Mouse (Mus musculus) midbrain, embryonic 16.5 days (tissue): ENCODE data around the gene Cd1d1. TPM values are rescaled to one million over a fixed set of nuclear protein-coding genes. Genes with fewer than 3 reads are reported as not detected.

Source experiments
- ATAC-seq: fragments of 200-750 bp; cut with Nextera tagmentation; 2 replicates; pipeline ENCODE4 v1.8.0; 2017; ENCODE audit warnings: moderate TSS enrichment
- H3K27ac ChIP-seq: fragments of 300-500 bp; sonication (generic); 2 replicates; pipeline ENCODE4 v1.5.1; 2014; ENCODE audit warnings: mild to moderate bottlenecking, low read length, mixed read lengths
- H3K27me3 ChIP-seq: fragments of 300-500 bp; sonication (generic); 2 replicates; pipeline ENCODE4 v1.6.1; 2014; ENCODE audit warnings: low read depth, low read length, mixed read lengths; ENCODE audit not compliant: control insufficient read depth, insufficient read depth
- H3K36me3 ChIP-seq: fragments of 300-500 bp; sonication (generic); 2 replicates; pipeline ENCODE4 v1.6.1; 2014; ENCODE audit warnings: mild to moderate bottlenecking, low read length, moderate library complexity, mixed read lengths; ENCODE audit not compliant: control insufficient read depth, insufficient read depth
- H3K4me1 ChIP-seq: fragments of 300-500 bp; sonication (generic); 2 replicates; pipeline ENCODE4 v1.6.1; 2014; ENCODE audit warnings: mild to moderate bottlenecking, low read length, mixed read lengths; ENCODE audit not compliant: control insufficient read depth, insufficient read depth
- H3K4me2 ChIP-seq: fragments of 300-500 bp; sonication (generic); 2 replicates; pipeline ENCODE4 v1.6.1; 2014; ENCODE audit warnings: mild to moderate bottlenecking, low read length, mixed read lengths
- H3K4me3 ChIP-seq: fragments of 300-500 bp; sonication (generic); 2 replicates; pipeline ENCODE4 v1.5.1; 2014; ENCODE audit warnings: low read depth, mild to moderate bottlenecking, low read length, moderate library complexity, mixed read lengths
- H3K9ac ChIP-seq: fragments of 300-500 bp; sonication (generic); 2 replicates; pipeline ENCODE4 v1.6.1; 2014; ENCODE audit warnings: low read depth, low read length, mixed read lengths
- H3K9me3 ChIP-seq: fragments of 300-500 bp; sonication (generic); replicated peaks from 2 replicates; pipeline ENCODE4 v1.6.1; 2014; ENCODE audit warnings: mild to moderate bottlenecking, low read length, mixed read lengths; ENCODE audit not compliant: control insufficient read depth, poor library complexity, severe bottlenecking
- WGBS: fragments of 180-500 bp; shearing (Covaris S2); extraction: QIAGEN DNeasy Blood & Tissue Kit; methylation state at CpG from one replicate; pipeline ENCODE4 v1.1.7; 2014; 5-methylcytosine and 5-hydroxymethylcytosine counted together
- polyA plus RNA-seq: library from polyadenylated mRNA; unstranded; fragments of >200 nt; fragmentation: Nextera tagmentation; extraction: Ambion mirVana; gene quantifications from 2 replicates; pipeline ENCODE4 v1.2.1, GENCODE M21; 2015

Gene Cd1d1
- polyA plus RNA-seq = 40.1 and 49.9 TPM in 2 replicates

DNA sequence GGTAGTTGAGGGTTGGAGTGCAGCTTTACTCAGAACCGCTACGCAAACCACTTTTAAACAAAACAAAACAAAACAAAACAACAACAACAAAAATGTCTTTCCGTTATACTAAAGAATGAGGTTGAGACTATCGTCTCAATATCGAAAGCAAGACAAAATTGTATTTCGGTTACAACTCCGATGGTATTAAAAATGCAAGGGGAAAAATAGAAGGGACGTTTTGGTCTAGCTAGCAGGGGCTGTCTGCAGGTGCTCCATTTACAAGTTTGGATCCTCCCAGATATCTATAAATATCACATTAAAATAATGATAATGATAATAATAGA is at the start of gene Cd1d1:
Gene Cd1d1 (minus strand): TSS at position 27 of the 326 bp plus-strand sequence.
- no peak for ATAC-seq
- Histone ChIP-seq H3K9me3 (no peaks in the 10 kb centered on the region), H3K36me3 (no peaks in the 10 kb centered on the region), H3K4me2 (peak within 1 kb of the TSS; percentile 59), H3K4me1 (0 out of 2 replicates have a peak, but pooled peaks cover 3% of the 10 kb centered on the region), H3K9ac (peak within 1 kb of the TSS; percentile 65), H3K27me3 (no peaks in the 10 kb centered on the region), H3K27ac (peak within 1 kb of the TSS; percentile 84), H3K4me3 (peak within 1 kb of the TSS; percentile 41)
- WGBS = 21% methylated on average over 8 of the region's 8 CpGs

DNA sequence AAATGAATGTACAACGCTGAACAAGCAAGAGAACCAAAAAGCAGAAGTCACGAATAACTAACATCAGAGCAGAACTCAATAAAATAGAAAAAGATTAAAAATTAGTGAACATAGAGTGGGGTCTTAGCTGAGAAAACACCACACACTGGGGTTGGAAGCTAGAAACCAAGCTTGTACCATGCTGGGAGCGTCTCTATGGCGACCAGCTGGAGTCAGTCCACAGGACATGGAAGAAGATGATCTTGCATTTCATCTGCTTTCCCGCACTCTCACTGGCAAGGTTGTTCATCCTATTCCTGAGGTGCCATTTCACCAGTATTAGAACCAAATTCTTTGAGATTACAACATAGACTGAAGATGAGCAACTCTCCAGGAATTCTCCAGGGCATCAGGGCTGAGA is 48.6 kb upstream of the Cd1d1 start:
- H3K27me3 ChIP-seq = no peaks in the 10 kb centered on the region
- no peaks in the 10 kb centered on the region for H3K9me3 ChIP-seq
- no peak overlapping the region for H3K27ac ChIP-seq
- no peaks in the 10 kb centered on the region for H3K4me1 ChIP-seq
- WGBS = 78% methylated on average over 5 of the region's 5 CpGs
- no peak overlapping the region for H3K4me3 ChIP-seq
- no peaks in the 10 kb centered on the region for H3K36me3 ChIP-seq
- H3K4me2 ChIP-seq = no peak overlapping the region
- H3K9ac ChIP-seq = no peak overlapping the region
- ATAC-seq = no peak

DNA sequence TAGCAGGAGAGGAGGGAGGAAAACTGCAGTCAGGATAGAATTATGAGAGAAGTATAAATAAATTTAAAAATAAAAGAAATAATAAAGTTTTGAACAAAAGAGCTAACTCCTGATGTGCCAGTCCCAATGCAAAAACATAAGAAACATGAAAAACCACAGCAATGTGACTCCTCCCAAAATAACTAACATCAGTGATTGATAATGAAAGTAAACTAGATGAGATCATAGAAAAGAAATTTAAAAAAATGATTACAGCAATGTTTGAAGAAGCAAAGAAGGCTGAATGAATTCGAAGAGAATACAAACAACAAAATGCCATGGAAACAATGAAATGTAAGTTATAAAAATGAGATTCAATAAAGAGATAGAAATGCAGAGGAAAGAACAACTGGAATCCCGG is 42.5 kb upstream of the Cd1d1 start:
- no peak for ATAC-seq
- Histone ChIP-seq H3K4me1 (no peaks in the 10 kb centered on the region), H3K4me3 (no peak overlapping the region), H3K36me3 (no peaks in the 10 kb centered on the region), H3K27ac (no peak overlapping the region), H3K4me2 (no peak overlapping the region), H3K9me3 (no peaks in the 10 kb centered on the region), H3K27me3 (no peaks in the 10 kb centered on the region), H3K9ac (no peak overlapping the region)
- 84% methylated on average over 2 of the region's 2 CpGs for WGBS

DNA sequence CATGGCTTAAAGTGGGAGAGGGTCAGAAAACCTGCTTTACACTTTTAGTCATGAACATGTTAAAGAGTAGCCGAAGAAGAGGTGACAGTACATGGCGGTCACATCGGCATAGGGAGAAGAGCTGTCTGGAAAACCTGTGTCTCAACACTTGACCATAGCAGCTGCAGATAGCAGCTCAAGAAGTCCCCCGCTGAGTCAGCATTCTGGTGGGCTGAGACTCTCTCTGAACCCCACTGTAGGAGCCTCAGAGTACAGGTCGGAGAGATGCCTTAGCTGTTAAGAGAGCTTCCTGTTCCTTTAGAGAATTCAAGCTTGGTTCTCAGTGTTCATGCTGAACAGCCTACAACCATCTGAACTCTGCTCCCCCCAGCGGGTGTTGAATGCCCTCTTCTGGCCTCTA is 39.3 kb upstream of the Cd1d1 start:
- no peak overlapping the region for H3K4me3 ChIP-seq
- no peaks in the 10 kb centered on the region for H3K36me3 ChIP-seq
- no peaks in the 10 kb centered on the region for H3K27me3 ChIP-seq
- H3K9ac ChIP-seq = no peak overlapping the region
- no peak overlapping the region for H3K27ac ChIP-seq
- 89% methylated on average over 6 of the region's 6 CpGs for WGBS
- ATAC-seq = no peak
- H3K4me1 ChIP-seq = no peaks in the 10 kb centered on the region
- H3K9me3 ChIP-seq = no peaks in the 10 kb centered on the region
- H3K4me2 ChIP-seq = no peak overlapping the region

DNA sequence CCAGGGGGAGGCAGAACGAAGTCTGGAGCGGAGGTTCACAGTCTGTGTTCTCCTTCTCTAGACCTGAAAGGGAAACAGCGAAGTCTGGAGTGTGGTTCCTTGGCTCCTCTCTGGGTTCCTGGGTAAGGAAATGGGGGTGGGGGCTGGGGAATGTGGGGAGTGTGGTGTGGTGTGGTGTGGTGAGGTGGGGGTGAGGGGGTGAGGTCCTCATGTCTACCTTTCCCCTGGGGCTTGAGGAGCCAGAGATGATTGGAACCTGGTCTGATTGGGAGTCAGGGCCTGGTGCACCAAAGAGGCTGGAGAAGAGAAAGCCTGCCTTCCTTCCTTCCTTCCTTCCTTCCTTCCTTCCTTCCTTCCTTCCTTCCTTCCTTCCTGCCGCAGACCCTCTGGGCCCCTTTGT is 34.8 kb upstream of the Cd1d1 start:
- H3K4me1 ChIP-seq = no peaks in the 10 kb centered on the region
- no peaks in the 10 kb centered on the region for H3K36me3 ChIP-seq
- no peak overlapping the region for H3K27ac ChIP-seq
- WGBS = 87% methylated on average over 4 of the region's 4 CpGs
- no peaks in the 10 kb centered on the region for H3K9me3 ChIP-seq
- no peak overlapping the region for H3K4me3 ChIP-seq
- ATAC-seq = no peak
- H3K4me2 ChIP-seq = no peak overlapping the region
- no peaks in the 10 kb centered on the region; the same call in 1 of the 2 replicates for H3K27me3 ChIP-seq
- H3K9ac ChIP-seq = no peak overlapping the region

DNA sequence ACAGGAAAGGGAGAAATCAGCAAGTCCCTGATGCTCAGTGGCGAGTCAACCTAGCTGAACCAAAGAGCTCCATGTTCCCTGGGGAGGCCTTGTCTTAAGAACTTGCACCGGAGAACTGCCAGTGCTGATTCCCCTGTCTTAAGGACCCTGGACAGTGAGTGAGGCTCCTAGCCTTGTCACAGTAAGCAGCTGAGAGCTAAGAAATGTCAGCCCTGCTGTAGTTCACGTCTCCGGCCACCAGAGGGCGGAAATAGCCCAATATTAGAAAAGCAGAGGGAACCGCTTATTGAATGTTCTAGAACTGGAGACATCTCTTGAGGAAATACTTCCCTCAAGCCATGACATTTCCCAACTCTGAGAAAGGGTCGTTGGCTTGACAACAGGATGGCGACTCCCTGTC is 34.1 kb upstream of the Cd1d1 start:
- no peak overlapping the region for H3K9ac ChIP-seq
- no peaks in the 10 kb centered on the region for H3K4me1 ChIP-seq
- no peak overlapping the region for H3K27ac ChIP-seq
- no peak for ATAC-seq
- 27% methylated on average over 8 of the region's 8 CpGs for WGBS
- no peak overlapping the region for H3K4me3 ChIP-seq
- H3K36me3 ChIP-seq = no peaks in the 10 kb centered on the region
- H3K27me3 ChIP-seq = no peaks in the 10 kb centered on the region; the same call in 1 of the 2 replicates
- H3K4me2 ChIP-seq = no peak overlapping the region
- H3K9me3 ChIP-seq = no peaks in the 10 kb centered on the region

DNA sequence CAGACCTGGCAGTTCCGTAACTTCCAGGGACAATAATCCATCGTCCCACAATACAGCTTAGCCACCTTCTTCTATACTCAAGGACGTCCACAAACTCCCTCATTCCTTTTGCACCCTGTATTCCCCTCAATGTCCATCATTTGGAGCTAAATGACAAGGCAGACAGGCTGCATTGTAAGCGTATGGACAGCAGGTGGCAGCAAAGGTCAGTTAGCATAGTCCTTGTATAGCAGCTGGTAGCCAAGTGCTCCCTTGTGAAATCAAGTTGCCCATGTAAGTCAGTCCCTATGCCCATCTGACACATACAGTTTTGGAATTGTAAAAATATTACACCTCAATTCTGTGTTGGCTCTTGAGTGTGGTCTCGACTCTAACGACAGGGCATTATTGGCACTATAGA is 31.6 kb upstream of the Cd1d1 start:
- Histone ChIP-seq H3K4me2 (no peak overlapping the region), H3K27me3 (no peaks in the 10 kb centered on the region; the same call in 1 of the 2 replicates), H3K9me3 (no peaks in the 10 kb centered on the region), H3K27ac (no peak overlapping the region), H3K4me1 (no peaks in the 10 kb centered on the region), H3K9ac (no peak overlapping the region), H3K36me3 (no peaks in the 10 kb centered on the region), H3K4me3 (no peak overlapping the region)
- WGBS = 14% methylated on average over 6 of the region's 6 CpGs
- no peak for ATAC-seq

DNA sequence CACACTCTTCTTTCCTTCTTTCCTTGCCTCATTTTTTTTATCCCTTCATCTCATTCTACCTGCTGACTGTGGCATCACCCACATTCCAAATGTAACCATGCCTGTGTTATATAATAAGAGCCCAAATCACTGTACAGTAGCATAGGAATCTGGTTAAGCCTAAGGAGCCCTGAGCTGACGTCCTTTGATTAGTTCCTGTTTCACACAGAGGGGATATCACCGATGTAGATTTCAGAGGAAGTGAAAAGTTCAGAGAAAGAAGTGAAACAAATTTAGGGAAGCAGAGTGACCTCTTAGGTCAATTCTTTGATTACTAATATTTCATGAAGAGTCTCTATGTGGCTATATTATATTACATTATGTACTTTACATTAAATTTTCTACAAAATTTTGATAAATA is 18.5 kb upstream of the Cd1d1 start:
- Histone ChIP-seq H3K4me2 (no peak overlapping the region), H3K9me3 (no peaks in the 10 kb centered on the region), H3K27me3 (no peaks in the 10 kb centered on the region), H3K36me3 (no peaks in the 10 kb centered on the region), H3K4me3 (no peak overlapping the region), H3K27ac (no peak overlapping the region), H3K4me1 (no peaks in the 10 kb centered on the region), H3K9ac (no peak overlapping the region)
- no peak for ATAC-seq
- WGBS = 88% methylated on average over 2 of the region's 2 CpGs

DNA sequence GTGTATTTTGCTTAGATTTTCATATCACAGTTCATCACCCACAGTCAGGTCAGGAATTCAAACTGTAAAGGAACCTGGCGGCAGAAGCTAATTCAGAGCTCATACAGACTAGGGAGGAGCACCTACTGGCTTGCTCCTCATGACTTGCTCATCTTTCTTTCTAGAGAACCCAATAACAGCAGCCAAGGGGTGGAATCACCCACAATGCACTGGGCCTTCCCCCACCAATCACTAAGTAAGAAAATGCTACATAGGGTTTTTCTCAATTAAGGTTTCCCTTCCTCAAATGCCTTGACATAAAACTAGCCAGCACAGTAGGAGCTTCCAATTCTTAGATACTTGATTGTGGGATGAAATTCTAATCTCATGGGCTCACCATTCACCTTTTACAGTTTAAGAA is 17.8 kb upstream of the Cd1d1 start:
- no peak overlapping the region for H3K4me3 ChIP-seq
- H3K36me3 ChIP-seq = no peaks in the 10 kb centered on the region
- no peak overlapping the region for H3K27ac ChIP-seq
- H3K4me1 ChIP-seq = no peaks in the 10 kb centered on the region
- no peaks in the 10 kb centered on the region for H3K9me3 ChIP-seq
- no peak overlapping the region for H3K4me2 ChIP-seq
- no peak for ATAC-seq
- H3K27me3 ChIP-seq = no peaks in the 10 kb centered on the region
- WGBS = 88% methylated on average over 1 of the region's 1 CpGs
- H3K9ac ChIP-seq = no peak overlapping the region

DNA sequence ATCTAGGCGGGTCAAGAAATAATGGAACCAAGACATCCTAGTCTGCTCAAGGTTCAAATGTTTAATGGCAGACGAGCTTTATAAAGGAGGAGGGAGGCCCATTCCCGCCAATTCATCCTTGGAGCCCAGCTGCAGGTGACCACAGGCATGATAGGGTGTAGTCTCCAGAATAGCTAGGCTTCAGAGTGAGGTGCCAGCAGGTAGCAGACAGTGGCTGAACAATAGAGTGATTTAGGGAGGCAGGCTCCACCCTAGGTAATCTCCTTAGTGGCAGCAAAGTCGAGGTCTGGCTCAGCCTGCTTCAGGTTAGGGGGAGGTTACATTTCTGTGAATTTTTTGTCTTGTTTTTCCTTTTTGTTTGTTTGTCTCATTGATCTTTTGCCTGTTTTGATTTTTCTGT is 16.7 kb upstream of the Cd1d1 start:
- H3K27ac ChIP-seq = no peak overlapping the region
- no peak overlapping the region for H3K9ac ChIP-seq
- no peaks in the 10 kb centered on the region for H3K4me1 ChIP-seq
- H3K27me3 ChIP-seq = no peaks in the 10 kb centered on the region
- H3K4me3 ChIP-seq = no peak overlapping the region
- no peaks in the 10 kb centered on the region for H3K36me3 ChIP-seq
- no peaks in the 10 kb centered on the region for H3K9me3 ChIP-seq
- ATAC-seq = no peak
- WGBS = 44% methylated on average over 4 of the region's 4 CpGs
- H3K4me2 ChIP-seq = no peak overlapping the region
